Mouse (Mus musculus) liver, postnatal 0 days (tissue): Measurements from ENCODE around the gene Fkbp6. TPM values are rescaled to one million over a fixed set of nuclear protein-coding genes. Genes with fewer than 3 reads are reported as not detected.
"Not testable (repeated sequence)": the region's sequence is repeated elsewhere in the genome, so short reads cannot be mapped to it uniquely, and the experiment has no call there.

Source experiments
- ATAC-seq: fragments of 200-750 bp; cut with Nextera tagmentation; 2 replicates; pipeline ENCODE4 v1.8.0; 2017; ENCODE audit warnings: mild to moderate bottlenecking, moderate library complexity
- DNase-seq: peaks from one replicate; pipeline ENCODE4 v3.0.0-alpha.2; 2016
- H3K27ac ChIP-seq: fragments of 300-500 bp; sonication (generic); 2 replicates; pipeline ENCODE4 v1.5.1; 2014; ENCODE audit warnings: antibody characterized with exemption, moderate library complexity, mild to moderate bottlenecking, low read depth
- H3K27me3 ChIP-seq: fragments of 300-500 bp; sonication (generic); 2 replicates; pipeline ENCODE4 v1.6.1; 2014; ENCODE audit warnings: low read length, control low read depth, mixed read lengths; ENCODE audit not compliant: insufficient read depth
- H3K36me3 ChIP-seq: fragments of 300-500 bp; sonication (generic); replicated peaks from 2 replicates; pipeline ENCODE4 v1.6.1; 2014; ENCODE audit warnings: mild to moderate bottlenecking, control low read depth, low read length, moderate library complexity, mixed read lengths; ENCODE audit not compliant: insufficient read depth
- H3K4me1 ChIP-seq: fragments of 300-500 bp; sonication (generic); 2 replicates; pipeline ENCODE4 v1.6.1; 2014; ENCODE audit warnings: antibody characterized with exemption, mild to moderate bottlenecking, control low read depth; ENCODE audit not compliant: insufficient read depth
- H3K4me2 ChIP-seq: fragments of 300-500 bp; sonication (generic); 2 replicates; pipeline ENCODE4 v1.6.1; 2014; ENCODE audit warnings: low read depth, mild to moderate bottlenecking, low read length, moderate library complexity, mixed read lengths
- H3K4me3 ChIP-seq: fragments of 300-500 bp; sonication (generic); 2 replicates; pipeline ENCODE4 v1.5.1; 2014; ENCODE audit warnings: low read depth, low read length
- H3K9ac ChIP-seq: fragments of 300-500 bp; sonication (generic); replicated peaks from 2 replicates; pipeline ENCODE4 v1.6.1; 2014; ENCODE audit warnings: mild to moderate bottlenecking, moderate library complexity
- H3K9me3 ChIP-seq: fragments of 300-500 bp; sonication (generic); 2 replicates; pipeline ENCODE4 v1.6.1; 2016; ENCODE audit warnings: mild to moderate bottlenecking, control low read depth, low read length, mixed read lengths
- CTCF ChIP-seq: sonication (generic); IDR thresholded peaks from 2 replicates; pipeline ENCODE4 v1.5.1; 2016; ENCODE audit warnings: antibody characterized with exemption, low read depth
- EP300 ChIP-seq: IDR thresholded peaks from 2 replicates; pipeline ENCODE4 v1.6.1; 2016; ENCODE audit warnings: antibody characterized with exemption, low read depth, mild to moderate bottlenecking
- WGBS: fragments of 180-500 bp; shearing (Covaris S2); extraction: QIAGEN DNeasy Blood & Tissue Kit; methylation state at CpG from one replicate; pipeline ENCODE4 v1.1.7; 2014; ENCODE audit not compliant: insufficient replicate concordance; 5-methylcytosine and 5-hydroxymethylcytosine counted together
- polyA plus RNA-seq: library from polyadenylated mRNA; unstranded; fragments of >200 nt; fragmentation: Nextera tagmentation; extraction: Ambion mirVana; gene quantifications from 2 replicates; pipeline ENCODE4 v1.2.1, GENCODE M21; 2015

Fkbp6 gene
- polyA plus RNA-seq, 1 experiment from 2014 or later = not detected

DNA sequence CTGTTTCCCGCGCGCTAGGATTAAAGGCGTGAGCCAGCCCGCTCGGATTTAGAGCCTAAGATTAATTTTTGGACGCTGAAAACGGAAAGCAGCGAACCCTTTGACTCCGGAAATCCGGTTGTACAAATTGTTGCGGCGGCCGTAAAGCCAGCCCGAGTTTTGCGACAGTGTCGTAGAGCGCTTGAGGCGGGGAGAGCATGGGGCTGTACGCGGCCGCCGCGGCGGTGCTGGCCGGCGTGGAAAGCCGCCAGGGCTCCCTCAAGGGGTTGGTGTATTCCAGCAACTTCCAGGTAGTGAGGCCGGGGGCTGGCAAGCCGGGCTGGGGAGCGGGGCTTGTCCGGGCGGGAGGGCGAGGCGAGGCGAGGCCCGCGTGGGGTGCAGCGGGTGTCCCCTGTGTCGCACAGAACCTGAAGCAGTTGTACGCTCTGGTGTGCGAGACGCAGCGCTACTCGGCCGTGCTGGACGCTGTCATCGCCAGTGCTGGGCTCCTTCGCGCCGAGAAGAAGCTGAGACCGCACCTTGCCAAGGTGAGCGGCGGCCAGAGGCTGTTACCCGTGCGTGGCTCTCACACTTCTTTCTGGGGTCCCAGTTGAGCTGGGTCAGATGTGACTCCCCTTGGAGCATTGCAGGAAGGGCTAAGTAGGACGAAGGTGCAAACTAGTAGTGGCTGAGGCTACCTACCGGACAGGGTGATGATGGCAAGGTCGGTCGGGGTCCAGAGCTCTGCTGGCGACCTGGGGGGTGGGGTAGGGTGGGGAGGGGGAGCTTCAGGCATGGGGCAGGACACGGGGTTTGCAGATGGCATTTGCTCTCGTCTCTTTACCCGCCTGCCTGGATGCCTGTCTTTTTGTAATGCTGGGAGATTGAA, 20.2 kb upstream of the Fkbp6 start, which contains the start of gene Nsun5:
TSS of gene Nsun5 (plus strand) at position 167 of the 868 bp plus-strand sequence.
- peaks cover 17% of the 10 kb centered on the region for H3K36me3 ChIP-seq
- H3K4me2 ChIP-seq = peak within 1 kb of the TSS; percentile 98
- WGBS = under 1% methylated on average over 59 of the region's 64 CpGs
- ATAC-seq (peak; percentile 90), DNase-seq (peak; percentile 97)
- H3K9me3 ChIP-seq = no peaks in the 10 kb centered on the region
- TF ChIP-seq EP300 (peak; percentile 64; the same call in 1 of the 2 replicates), CTCF (no peak)
- peaks cover 12% of the 10 kb centered on the region for H3K4me1 ChIP-seq
- no peaks in the 10 kb centered on the region for H3K27me3 ChIP-seq
- peak within 1 kb of the TSS; percentile 90 for H3K4me3 ChIP-seq
- peak within 1 kb of the TSS; percentile 92 for H3K9ac ChIP-seq
- peak within 1 kb of the TSS; percentile 85 for H3K27ac ChIP-seq

DNA sequence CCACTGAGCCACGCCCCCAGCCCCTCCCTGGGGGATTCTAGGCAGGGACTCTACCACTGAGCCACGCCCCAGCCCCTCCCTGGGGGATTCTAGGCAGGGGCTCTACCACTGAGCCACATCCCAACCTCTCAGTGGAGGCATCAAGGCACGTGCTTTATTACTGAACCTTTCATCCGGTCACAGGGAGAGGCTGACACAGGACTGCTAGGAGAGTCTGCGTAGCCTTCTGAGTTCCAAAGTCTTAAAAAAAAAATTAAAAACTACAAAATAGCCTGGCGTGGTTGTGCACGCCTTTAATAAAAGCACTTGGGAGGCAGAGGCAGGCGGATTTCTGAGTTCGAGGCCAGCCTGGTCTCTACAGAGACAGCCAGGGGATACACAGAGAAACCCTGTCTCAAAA, 19.4 kb upstream of the Fkbp6 start:
- H3K36me3 ChIP-seq = peaks cover 10% of the 10 kb centered on the region
- not testable (repeated sequence) for ATAC-seq, H3K9me3 ChIP-seq, H3K27me3 ChIP-seq, DNase-seq
- WGBS = 55% methylated on average over 9 of the region's 9 CpGs
- H3K4me2 ChIP-seq = peak overlapping the region; percentile 98
- peak overlapping the region; percentile 90 for H3K4me3 ChIP-seq
- peaks cover 12% of the 10 kb centered on the region for H3K4me1 ChIP-seq
- peak overlapping the region; percentile 92 for H3K9ac ChIP-seq
- 0 out of 2 replicates have a peak overlapping the region, but pooled peaks have one; percentile 85 for H3K27ac ChIP-seq

DNA sequence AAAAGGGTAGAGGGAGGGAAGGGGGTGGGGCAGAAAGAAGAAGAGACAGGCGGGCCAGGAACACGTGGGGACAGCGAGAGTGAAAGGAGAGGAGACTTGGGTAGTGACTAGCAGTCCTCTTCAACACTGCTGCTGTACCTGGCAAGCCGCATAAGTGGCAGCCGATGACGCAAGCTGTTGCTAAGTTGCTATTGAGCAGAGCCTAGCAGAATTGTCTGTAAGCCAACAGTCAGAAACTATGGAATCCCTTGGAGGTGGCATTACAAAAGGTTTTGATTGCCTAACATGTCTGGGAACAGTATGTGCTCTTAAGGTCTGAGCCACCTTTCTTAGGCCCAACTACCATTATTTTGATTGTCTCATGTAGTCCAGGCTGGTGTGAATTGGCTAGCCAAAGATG, 18.5 kb upstream of the Fkbp6 start:
- no peaks in the 10 kb centered on the region for H3K27me3 ChIP-seq
- DNase-seq = no peak
- H3K4me2 ChIP-seq = no peak overlapping the region
- no peak overlapping the region for H3K27ac ChIP-seq
- peaks cover 12% of the 10 kb centered on the region for H3K4me1 ChIP-seq
- H3K9me3 ChIP-seq = no peaks in the 10 kb centered on the region
- H3K36me3 ChIP-seq = peaks cover 2% of the 10 kb centered on the region
- no peak for ATAC-seq
- H3K4me3 ChIP-seq = no peak overlapping the region
- TF ChIP-seq EP300 (no peak), CTCF (no peak)
- H3K9ac ChIP-seq = no peak overlapping the region
- WGBS = 78% methylated on average over 6 of the region's 6 CpGs

DNA sequence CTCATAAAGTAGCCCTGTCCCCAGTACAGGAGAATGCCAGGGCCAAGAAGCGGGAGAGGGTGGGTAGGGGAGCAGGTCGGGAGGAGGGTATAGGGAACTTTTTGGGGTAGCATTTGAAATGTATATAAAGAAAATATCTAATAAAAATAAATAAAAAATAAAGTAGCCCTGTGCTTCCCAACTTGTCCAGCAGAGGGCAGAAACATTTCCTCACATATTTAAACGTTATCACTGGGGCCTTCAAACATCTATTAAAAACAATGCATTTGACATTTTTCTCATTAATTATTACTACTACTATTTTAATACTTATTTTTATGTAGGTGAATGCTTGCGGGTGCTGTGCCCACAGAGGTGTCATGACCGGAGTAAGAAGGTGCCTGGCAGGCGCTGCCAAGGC, 18.0 kb upstream of the Fkbp6 start:
- Histone ChIP-seq H3K4me3 (no peak overlapping the region), H3K4me2 (no peak overlapping the region), H3K9ac (no peak overlapping the region), H3K4me1 (peaks cover 12% of the 10 kb centered on the region), H3K27ac (no peak overlapping the region), H3K27me3 (no peaks in the 10 kb centered on the region), H3K9me3 (no peaks in the 10 kb centered on the region), H3K36me3 (no peaks in the 10 kb centered on the region)
- peak; percentile 56 for TF ChIP-seq CTCF
- no peak for TF ChIP-seq EP300
- DNase-seq = no peak
- 50% methylated on average over 6 of the region's 6 CpGs for WGBS
- no peak for ATAC-seq

DNA sequence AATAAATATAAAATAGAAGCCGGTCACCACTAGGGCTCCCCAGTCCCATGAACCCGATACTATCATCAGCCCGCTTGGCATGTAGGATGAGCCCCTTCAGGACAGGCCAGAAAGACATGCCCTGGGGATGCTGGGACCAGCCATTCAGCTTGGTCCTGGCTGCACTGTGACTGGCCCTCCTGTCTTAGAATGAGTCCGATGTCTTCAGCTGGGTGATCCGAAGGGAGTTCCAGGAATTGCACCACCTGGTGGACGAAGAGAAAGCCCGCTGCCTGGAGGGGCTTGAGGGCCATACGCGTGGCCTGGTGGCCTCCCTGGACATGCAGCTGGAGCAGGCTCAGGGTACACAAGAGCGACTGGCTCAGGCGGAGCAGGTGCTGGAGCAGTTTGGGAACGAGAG, 13.7 kb upstream of the Fkbp6 start:
- DNase-seq = no peak

DNA sequence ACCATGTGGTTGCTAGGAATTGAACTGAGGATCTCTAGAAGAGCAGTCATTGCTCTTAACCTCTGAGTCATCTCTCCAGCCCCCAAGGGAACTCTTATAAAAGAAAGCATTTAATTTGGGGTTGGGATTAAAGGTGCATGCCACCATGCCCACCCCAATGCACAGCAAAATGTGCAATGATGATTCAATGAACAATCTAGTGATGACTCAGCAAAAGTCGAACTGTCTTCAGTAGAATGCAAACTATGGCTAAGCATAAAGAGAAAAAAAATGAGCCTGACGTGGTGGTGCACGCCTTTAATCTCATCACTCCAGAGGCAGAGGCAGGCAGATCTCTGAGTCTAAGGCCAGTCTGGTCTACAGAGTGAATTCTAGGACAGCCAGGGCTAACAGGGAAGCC, 12.7 kb upstream of the Fkbp6 start:
- ATAC-seq (no peak), DNase-seq (no peak)
- Histone ChIP-seq H3K9ac (no peak overlapping the region), H3K36me3 (no peaks in the 10 kb centered on the region), H3K4me3 (no peak overlapping the region), H3K9me3 (no peaks in the 10 kb centered on the region), H3K27me3 (no peaks in the 10 kb centered on the region), H3K4me1 (no peaks in the 10 kb centered on the region), H3K4me2 (no peak overlapping the region), H3K27ac (no peak overlapping the region)
- WGBS = 65% methylated on average over 3 of the region's 3 CpGs
- no peak for TF ChIP-seq EP300
- TF ChIP-seq CTCF = no peak

More for the DNA sequence above, 13.7 kb upstream of the Fkbp6 start:
- no peaks in the 10 kb centered on the region for H3K36me3 ChIP-seq
- no peak overlapping the region for H3K9ac ChIP-seq
- H3K27me3 ChIP-seq = no peaks in the 10 kb centered on the region
- ATAC-seq = no peak
- no peak overlapping the region for H3K27ac ChIP-seq
- no peak overlapping the region for H3K4me2 ChIP-seq
- TF ChIP-seq EP300 = no peak
- TF ChIP-seq CTCF = peak; percentile 70
- no peaks in the 10 kb centered on the region for H3K4me1 ChIP-seq
- no peak overlapping the region for H3K4me3 ChIP-seq
- 31% methylated on average over 12 of the region's 12 CpGs for WGBS
- no peaks in the 10 kb centered on the region for H3K9me3 ChIP-seq
